Mouse (Mus musculus) layer of hippocampus, adult 9-11 months (tissue): Measurements from ENCODE around the gene Ms4a4a.
"Not testable (repeated sequence)": the region's sequence is repeated elsewhere in the genome, so short reads cannot be mapped to it uniquely, and the experiment has no call there.

Source experiments
- DNase-seq: peaks from one replicate; pipeline ENCODE4 v3.0.0; 2022

Gene Ms4a4a

GRCm38 (mm10) chr19:11375273-11375672 lies at the start of gene Ms4a4a:
TSS of gene Ms4a4a (plus strand) at chr19:11375523.
- no peak for DNase-seq

- DNase-seq: no peak
These were observed 39.4 kb upstream of the Ms4a4a start, which contains the start of gene Ms4a7 for GRCm38 (mm10) chr19:11335932-11336331. TSS of gene Ms4a7 (minus strand) at chr19:11336146.

- DNase-seq: no peak
These were observed 32.2 kb upstream of the Ms4a4a start for GRCm38 (mm10) chr19:11343147-11343546.

- no peak for DNase-seq
These were observed 31.3 kb upstream of the Ms4a4a start for GRCm38 (mm10) chr19:11343992-11344391.

GRCm38 (mm10) chr19:11349698-11350481 lies 25.4 kb upstream of the Ms4a4a start:
- peak; percentile 55 for DNase-seq

GRCm38 (mm10) chr19:11351878-11352277 lies 23.4 kb upstream of the Ms4a4a start:
- no peak for DNase-seq

- DNase-seq: no peak
These were observed 19.6 kb upstream of the Ms4a4a start for GRCm38 (mm10) chr19:11355730-11356129.

- no peak for DNase-seq
These were observed 15.2 kb upstream of the Ms4a4a start for GRCm38 (mm10) chr19:11360106-11360505.

GRCm38 (mm10) chr19:11362002-11362401 lies 13.3 kb upstream of the Ms4a4a start:
- no peak for DNase-seq

GRCm38 (mm10) chr19:11368310-11368709 lies 7.0 kb upstream of the Ms4a4a start:
- no peak for DNase-seq

- DNase-seq: no peak
These were observed 4.1 kb upstream of the Ms4a4a start for GRCm38 (mm10) chr19:11371181-11371580.

GRCm38 (mm10) chr19:11376399-11376798 lies 1.1 kb downstream of the Ms4a4a start:
- DNase-seq: no peak

- no peak for DNase-seq
These were observed 11.8 kb downstream of the Ms4a4a start for GRCm38 (mm10) chr19:11387109-11387508.

GRCm38 (mm10) chr19:11387685-11388084 lies 12.4 kb downstream of the Ms4a4a start:
- DNase-seq: no peak

- no peak for DNase-seq
These were observed 13.6 kb downstream of the Ms4a4a start for GRCm38 (mm10) chr19:11388949-11389348.

GRCm38 (mm10) chr19:11395769-11396168 lies 20.4 kb downstream of the Ms4a4a start:
- no peak for DNase-seq

GRCm38 (mm10) chr19:11404527-11404926 lies 29.2 kb downstream of the Ms4a4a start, which contains the start of gene Ms4a4c:
TSS of gene Ms4a4c (plus strand) at chr19:11404770.
- DNase-seq: no peak

GRCm38 (mm10) chr19:11407428-11407827 lies 32.1 kb downstream of the Ms4a4a start:
- DNase-seq: no peak

GRCm38 (mm10) chr19:11408591-11408990 lies 33.3 kb downstream of the Ms4a4a start:
- DNase-seq: no peak

- DNase-seq: no peak
These were observed 36.3 kb downstream of the Ms4a4a start for GRCm38 (mm10) chr19:11411640-11412039.

GRCm38 (mm10) chr19:11414084-11414483 lies 38.8 kb downstream of the Ms4a4a start:
- DNase-seq: no peak

- no peak for DNase-seq
These were observed 40.3 kb downstream of the Ms4a4a start for GRCm38 (mm10) chr19:11415581-11415980.

- not testable (repeated sequence) for DNase-seq
These were observed 43.5 kb downstream of the Ms4a4a start for GRCm38 (mm10) chr19:11418865-11419264.

- not testable (repeated sequence) for DNase-seq
These were observed 55.9 kb downstream of the Ms4a4a start for GRCm38 (mm10) chr19:11431209-11431608.
